Mouse (Mus musculus): ENCODE measurements around the gene Il4i1. TPM values are rescaled to one million over a fixed set of nuclear protein-coding genes. Genes with fewer than 3 reads are reported as not detected.

Gene Il4i1
- polyA plus RNA-seq, 1 experiment from 2014 or later = 0.97 TPM

DNA sequence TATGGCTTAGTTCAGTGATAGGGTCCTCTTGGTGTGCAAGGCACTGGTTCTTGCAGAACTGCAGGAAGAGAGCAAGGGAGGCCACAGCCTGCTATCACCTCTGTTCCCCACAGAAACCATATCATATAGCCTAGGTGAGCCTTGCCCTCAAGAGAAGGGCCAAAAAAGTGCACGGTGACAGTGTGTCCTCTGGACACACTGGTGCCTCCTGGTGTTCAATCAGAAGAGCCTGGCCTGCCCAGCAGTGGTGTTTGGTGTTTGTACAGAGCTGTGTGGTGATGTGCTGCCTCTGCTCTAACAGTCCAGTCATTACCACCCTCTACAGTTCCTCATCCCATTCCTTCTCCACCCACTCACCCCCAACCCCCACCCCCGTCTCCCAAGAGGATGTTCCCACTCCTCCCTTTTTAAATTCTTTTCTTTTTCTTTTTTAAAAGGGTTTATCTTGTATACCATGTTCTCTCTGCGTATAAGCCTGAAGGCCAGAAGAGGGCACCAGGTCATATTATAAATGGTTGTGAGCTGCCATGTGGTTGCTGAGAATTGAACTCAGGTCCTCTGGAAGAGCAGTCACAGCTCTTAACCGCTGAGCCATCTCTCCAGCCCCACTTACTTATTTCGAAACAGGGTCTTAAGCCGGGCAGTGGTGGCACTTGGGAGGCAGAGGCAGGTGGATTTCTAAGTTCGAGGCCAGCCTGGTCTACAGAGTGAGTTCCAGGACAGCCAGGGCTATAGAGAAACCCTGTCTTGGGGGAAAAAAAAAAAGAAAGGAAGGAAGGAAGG lies 5.7 kb downstream of the Il4i1 start:
- no peak overlapping the region for H3K9ac ChIP-seq (replicated peaks; ENCODE audit: low read length)
- no peaks in the 10 kb centered on the region for H3K9me3 ChIP-seq (ENCODE audit: control insufficient read depth, low read length)
- H3K4me3 ChIP-seq (replicated peaks; ENCODE audit: low read depth, low read length) = no peak overlapping the region
- DNase-seq (no peak), ATAC-seq (ENCODE audit: low FRiP score, low TSS enrichment) (no peak)
- peaks cover 31% of the 10 kb centered on the region for H3K4me1 ChIP-seq (ENCODE audit: control insufficient read depth, insufficient read depth, low read length)
- H3K27me3 ChIP-seq (ENCODE audit: control insufficient read depth, insufficient read depth, low read length) = no peaks in the 10 kb centered on the region
- no peaks in the 10 kb centered on the region for H3K36me3 ChIP-seq (ENCODE audit: control insufficient read depth, insufficient read depth, low read length)
- H3K27ac ChIP-seq (replicated peaks; ENCODE audit: low read depth, low read length) = no peak overlapping the region
- no peak overlapping the region for H3K4me2 ChIP-seq (ENCODE audit: low read length)
- WGBS = 87% methylated on average over 7 of the region's 7 CpGs

DNA sequence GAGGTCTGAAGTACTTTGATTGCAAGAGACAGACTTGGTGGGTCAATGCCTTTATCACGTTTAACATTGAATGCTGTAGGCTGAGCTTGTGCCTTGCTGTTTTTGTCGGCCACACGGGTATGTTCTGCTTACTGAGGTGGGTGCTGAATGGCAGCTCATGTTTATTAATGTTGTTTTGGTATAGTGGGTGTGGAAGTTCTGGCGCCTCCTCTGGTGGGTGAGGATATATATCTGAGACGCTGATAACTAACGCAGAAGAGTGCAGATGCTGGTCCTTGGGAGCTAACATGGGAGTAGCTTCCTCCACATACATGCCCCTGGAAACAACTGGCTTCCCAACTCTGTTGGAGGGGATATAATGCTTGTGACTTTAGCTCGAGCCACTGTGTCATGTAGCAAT lies 7.2 kb downstream of the Il4i1 start:
- Histone ChIP-seq H3K4me2 (ENCODE audit: low read length) (no peak overlapping the region), H3K4me1 (ENCODE audit: control insufficient read depth, insufficient read depth, low read length) (peaks cover 16% of the 10 kb centered on the region), H3K9ac (replicated peaks; ENCODE audit: low read length) (no peak overlapping the region), H3K36me3 (ENCODE audit: control insufficient read depth, insufficient read depth, low read length) (peaks cover 5% of the 10 kb centered on the region), H3K9me3 (ENCODE audit: control insufficient read depth, low read length) (no peaks in the 10 kb centered on the region), H3K27ac (replicated peaks; ENCODE audit: low read depth, low read length) (no peak overlapping the region), H3K4me3 (replicated peaks; ENCODE audit: low read depth, low read length) (no peak overlapping the region), H3K27me3 (ENCODE audit: control insufficient read depth, insufficient read depth, low read length) (no peaks in the 10 kb centered on the region)
- ATAC-seq (ENCODE audit: low FRiP score, low TSS enrichment) (no peak), DNase-seq (no peak)
- 35% methylated on average over 7 of the region's 7 CpGs for WGBS

DNA sequence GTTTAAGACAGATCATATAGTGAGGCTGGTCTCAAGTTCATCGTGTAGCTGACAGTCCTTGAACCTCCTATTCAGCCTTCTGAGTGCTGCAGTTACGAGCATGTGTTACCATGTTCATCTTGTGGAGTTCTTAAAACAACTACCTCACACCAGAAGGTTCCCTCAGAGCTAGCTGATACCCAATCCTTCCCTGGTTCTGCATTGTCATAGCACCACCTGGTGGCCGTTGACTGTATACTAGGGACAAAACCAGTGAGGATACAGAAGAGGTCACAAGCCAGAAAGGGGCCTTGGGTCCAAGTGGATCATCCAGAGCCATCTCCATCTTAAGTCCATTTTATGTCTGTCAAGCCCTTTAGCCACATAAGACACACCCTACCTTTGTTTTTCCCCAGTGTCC lies 8.7 kb downstream of the Il4i1 start:
- DNase-seq = peak; percentile 91
- no peak overlapping the region for H3K4me2 ChIP-seq (ENCODE audit: low read length)
- no peak for ATAC-seq (ENCODE audit: low FRiP score, low TSS enrichment)
- H3K4me1 ChIP-seq (ENCODE audit: control insufficient read depth, insufficient read depth, low read length) = 0 out of 2 replicates have a peak, but pooled peaks cover 4% of the 10 kb centered on the region
- no peak overlapping the region; the same call in 1 of the 2 replicates for H3K9ac ChIP-seq (replicated peaks; ENCODE audit: low read length)
- H3K36me3 ChIP-seq (ENCODE audit: control insufficient read depth, insufficient read depth, low read length) = peaks cover 19% of the 10 kb centered on the region
- H3K27me3 ChIP-seq (ENCODE audit: control insufficient read depth, insufficient read depth, low read length) = no peaks in the 10 kb centered on the region
- WGBS = 31% methylated on average over 3 of the region's 3 CpGs
- H3K4me3 ChIP-seq (replicated peaks; ENCODE audit: low read depth, low read length) = no peak overlapping the region
- H3K9me3 ChIP-seq (ENCODE audit: control insufficient read depth, low read length) = no peaks in the 10 kb centered on the region
- H3K27ac ChIP-seq (replicated peaks; ENCODE audit: low read depth, low read length) = no peak overlapping the region

DNA sequence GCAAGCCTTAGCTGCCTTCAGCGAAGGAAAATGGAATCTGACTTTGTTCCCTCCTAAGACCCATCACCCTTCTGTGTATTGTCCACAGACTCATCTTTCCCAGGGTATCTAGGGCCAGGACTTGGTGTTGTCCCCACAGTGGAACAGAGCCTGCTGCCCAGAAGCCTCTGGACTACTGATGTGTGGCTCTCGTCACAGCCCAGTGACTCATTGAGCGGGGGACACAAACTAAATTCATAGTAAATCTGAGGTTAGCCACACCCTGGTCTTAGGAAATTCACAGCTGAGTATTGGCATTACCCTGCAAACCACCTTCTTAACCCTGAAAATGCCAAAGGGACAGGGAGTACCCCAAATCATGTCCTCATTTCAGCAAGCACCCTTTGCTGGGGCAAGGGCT lies 10.6 kb downstream of the Il4i1 start:
- peaks cover 38% of the 10 kb centered on the region for H3K36me3 ChIP-seq (ENCODE audit: control insufficient read depth, insufficient read depth, low read length)
- no peaks in the 10 kb centered on the region for H3K27me3 ChIP-seq (ENCODE audit: control insufficient read depth, insufficient read depth, low read length)
- H3K4me3 ChIP-seq (replicated peaks; ENCODE audit: low read depth, low read length) = no peak overlapping the region
- no peak overlapping the region for H3K9ac ChIP-seq (replicated peaks; ENCODE audit: low read length)
- no peaks in the 10 kb centered on the region for H3K4me1 ChIP-seq (ENCODE audit: control insufficient read depth, insufficient read depth, low read length)
- H3K4me2 ChIP-seq (ENCODE audit: low read length) = no peak overlapping the region
- WGBS = 85% methylated on average over 3 of the region's 3 CpGs
- ATAC-seq (ENCODE audit: low FRiP score, low TSS enrichment) (no peak), DNase-seq (no peak)
- no peak overlapping the region for H3K27ac ChIP-seq (replicated peaks; ENCODE audit: low read depth, low read length)
- H3K9me3 ChIP-seq (ENCODE audit: control insufficient read depth, low read length) = no peaks in the 10 kb centered on the region

DNA sequence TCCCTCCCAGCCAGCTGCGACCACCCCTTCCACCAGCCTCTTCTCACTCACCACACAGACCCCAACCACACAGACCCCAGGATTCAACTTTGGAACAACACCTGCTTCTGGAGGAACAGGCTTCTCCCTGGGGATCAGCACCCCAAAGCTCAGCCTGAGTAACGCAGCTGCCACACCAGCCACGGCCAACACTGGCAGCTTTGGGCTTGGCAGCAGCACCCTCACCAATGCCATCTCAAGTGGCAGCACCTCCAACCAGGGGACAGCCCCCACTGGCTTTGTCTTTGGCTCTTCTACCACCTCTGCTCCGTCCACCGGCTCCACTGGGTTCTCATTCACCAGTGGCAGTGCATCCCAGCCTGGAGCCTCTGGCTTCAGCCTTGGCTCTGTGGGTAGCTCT lies 12.5 kb downstream of the Il4i1 start:
- Histone ChIP-seq H3K4me2 (ENCODE audit: low read length) (no peak overlapping the region), H3K9me3 (ENCODE audit: control insufficient read depth, low read length) (no peaks in the 10 kb centered on the region), H3K4me3 (replicated peaks; ENCODE audit: low read depth, low read length) (no peak overlapping the region), H3K27me3 (ENCODE audit: control insufficient read depth, insufficient read depth, low read length) (no peaks in the 10 kb centered on the region), H3K36me3 (ENCODE audit: control insufficient read depth, insufficient read depth, low read length) (peaks cover 46% of the 10 kb centered on the region), H3K4me1 (ENCODE audit: control insufficient read depth, insufficient read depth, low read length) (no peaks in the 10 kb centered on the region), H3K27ac (replicated peaks; ENCODE audit: low read depth, low read length) (no peak overlapping the region), H3K9ac (replicated peaks; ENCODE audit: low read length) (no peak overlapping the region)
- WGBS = 96% methylated on average over 5 of the region's 5 CpGs
- DNase-seq (no peak), ATAC-seq (ENCODE audit: low FRiP score, low TSS enrichment) (no peak)

DNA sequence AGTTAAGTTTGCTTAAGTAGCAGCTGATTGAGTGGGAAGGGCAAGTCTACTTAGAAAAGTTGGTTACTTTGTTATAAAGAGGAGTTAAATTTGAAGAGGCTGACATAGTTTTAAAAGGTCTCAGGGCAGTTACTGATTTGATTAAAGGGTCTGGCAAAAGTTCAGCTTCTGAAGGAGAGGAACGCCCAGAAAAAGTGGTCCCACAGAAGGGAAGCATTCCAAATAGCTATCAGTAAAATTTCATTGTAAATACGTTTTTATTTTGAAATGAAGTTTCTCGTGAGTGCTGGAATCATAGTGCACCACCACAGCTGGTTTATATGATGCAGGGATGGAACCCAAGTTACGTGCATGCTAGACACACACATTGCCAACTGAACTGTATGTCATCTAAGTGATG lies 16.6 kb downstream of the Il4i1 start:
- Histone ChIP-seq H3K27ac (replicated peaks; ENCODE audit: low read depth, low read length) (no peak overlapping the region), H3K4me2 (ENCODE audit: low read length) (no peak overlapping the region), H3K9me3 (ENCODE audit: control insufficient read depth, low read length) (no peaks in the 10 kb centered on the region), H3K9ac (replicated peaks; ENCODE audit: low read length) (no peak overlapping the region), H3K4me1 (ENCODE audit: control insufficient read depth, insufficient read depth, low read length) (no peaks in the 10 kb centered on the region), H3K36me3 (ENCODE audit: control insufficient read depth, insufficient read depth, low read length) (peaks cover 46% of the 10 kb centered on the region), H3K27me3 (ENCODE audit: control insufficient read depth, insufficient read depth, low read length) (no peaks in the 10 kb centered on the region), H3K4me3 (replicated peaks; ENCODE audit: low read depth, low read length) (no peak overlapping the region)
- DNase-seq (no peak), ATAC-seq (ENCODE audit: low FRiP score, low TSS enrichment) (no peak)
- 81% methylated on average over 4 of the region's 4 CpGs for WGBS

DNA sequence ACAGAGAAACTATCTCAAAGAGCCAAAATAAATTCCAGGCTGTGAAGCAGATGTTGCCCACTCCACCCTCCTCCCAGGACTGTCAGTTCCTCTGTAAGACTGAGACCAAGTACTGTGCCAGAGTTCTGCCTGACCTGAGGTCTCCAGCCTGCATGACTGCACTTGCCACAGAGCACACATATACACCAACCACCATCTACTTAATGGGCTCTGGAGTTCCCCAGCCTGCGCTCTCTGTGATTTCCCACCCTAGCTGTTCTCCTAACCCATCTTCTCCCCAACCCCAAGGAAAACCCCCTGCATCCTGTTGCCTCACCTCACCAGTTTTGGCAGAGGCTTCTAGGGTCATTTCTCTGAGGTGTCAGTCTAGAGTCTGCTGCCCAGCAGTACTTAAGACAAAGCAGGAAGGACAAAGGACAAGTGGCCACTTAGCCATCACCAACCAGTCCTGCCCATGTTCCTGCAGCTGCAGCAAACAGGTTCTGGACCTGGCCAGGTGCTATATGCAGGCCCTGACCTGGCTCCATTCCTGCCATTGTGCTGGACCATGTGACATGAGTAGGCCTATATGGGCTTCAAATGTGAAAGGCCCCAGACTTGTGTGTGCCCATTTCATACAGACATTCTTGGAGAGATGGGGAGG lies 19.3 kb downstream of the Il4i1 start:
- Histone ChIP-seq H3K27ac (replicated peaks; ENCODE audit: low read depth, low read length) (no peak overlapping the region), H3K4me1 (ENCODE audit: control insufficient read depth, insufficient read depth, low read length) (peaks cover 6% of the 10 kb centered on the region; the same call in 1 of the 2 replicates), H3K27me3 (ENCODE audit: control insufficient read depth, insufficient read depth, low read length) (peaks cover 10% of the 10 kb centered on the region), H3K4me3 (replicated peaks; ENCODE audit: low read depth, low read length) (no peak overlapping the region), H3K36me3 (ENCODE audit: control insufficient read depth, insufficient read depth, low read length) (peaks cover 23% of the 10 kb centered on the region), H3K4me2 (ENCODE audit: low read length) (no peak overlapping the region), H3K9ac (replicated peaks; ENCODE audit: low read length) (no peak overlapping the region), H3K9me3 (ENCODE audit: control insufficient read depth, low read length) (no peaks in the 10 kb centered on the region)
- DNase-seq = no peak
- WGBS = 81% methylated on average over 1 of the region's 1 CpGs
- ATAC-seq (ENCODE audit: low FRiP score, low TSS enrichment) = no peak

DNA sequence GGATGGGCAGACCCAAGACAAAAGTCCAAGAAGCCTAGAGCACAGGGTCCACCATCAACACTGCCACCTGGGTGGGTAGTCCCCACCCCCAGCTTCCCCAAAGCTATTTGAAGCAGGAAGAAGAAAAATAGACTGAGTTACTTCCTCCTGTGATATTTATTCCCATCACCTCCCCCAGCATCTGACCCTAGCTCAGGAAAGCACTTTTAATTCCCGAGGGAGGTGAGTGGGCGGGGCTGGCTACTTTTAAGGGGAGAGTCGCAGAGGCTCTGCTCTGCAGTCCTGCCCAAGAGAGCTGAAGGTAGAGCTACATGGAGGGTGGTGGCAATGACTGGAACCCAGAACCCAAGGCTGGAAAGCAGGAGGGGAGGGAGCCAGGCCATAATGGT lies 19.8 kb downstream of the Il4i1 start:
- DNase-seq (no peak), ATAC-seq (ENCODE audit: low FRiP score, low TSS enrichment) (no peak)
- Histone ChIP-seq H3K4me3 (replicated peaks; ENCODE audit: low read depth, low read length) (no peak overlapping the region), H3K9ac (replicated peaks; ENCODE audit: low read length) (no peak overlapping the region), H3K4me2 (ENCODE audit: low read length) (no peak overlapping the region), H3K27ac (replicated peaks; ENCODE audit: low read depth, low read length) (no peak overlapping the region), H3K36me3 (ENCODE audit: control insufficient read depth, insufficient read depth, low read length) (peaks cover 22% of the 10 kb centered on the region), H3K4me1 (ENCODE audit: control insufficient read depth, insufficient read depth, low read length) (peaks cover 6% of the 10 kb centered on the region; the same call in 1 of the 2 replicates), H3K27me3 (ENCODE audit: control insufficient read depth, insufficient read depth, low read length) (peaks cover 15% of the 10 kb centered on the region), H3K9me3 (ENCODE audit: control insufficient read depth, low read length) (no peaks in the 10 kb centered on the region)
- 57% methylated on average over 3 of the region's 3 CpGs for WGBS
